Mouse (Mus musculus) olfactory bulb, adult 2 months (tissue): ENCODE measurements around the gene Onecut1.

Source experiments
- CTCF ChIP-seq: fragments of 200-500 bp; IDR thresholded peaks from 2 replicates; pipeline ENCODE4 v1.5.1; 2012; ENCODE audit warnings: low read depth, mild to moderate bottlenecking, low read length, moderate library complexity; ENCODE audit not compliant: insufficient read depth
- POLR2A ChIP-seq: fragments of 200-500 bp; IDR thresholded peaks from 2 replicates; pipeline ENCODE4 v1.6.1; 2012; ENCODE audit warnings: mild to moderate bottlenecking, low read depth, low read length, moderate library complexity; ENCODE audit not compliant: insufficient read depth

DNA sequence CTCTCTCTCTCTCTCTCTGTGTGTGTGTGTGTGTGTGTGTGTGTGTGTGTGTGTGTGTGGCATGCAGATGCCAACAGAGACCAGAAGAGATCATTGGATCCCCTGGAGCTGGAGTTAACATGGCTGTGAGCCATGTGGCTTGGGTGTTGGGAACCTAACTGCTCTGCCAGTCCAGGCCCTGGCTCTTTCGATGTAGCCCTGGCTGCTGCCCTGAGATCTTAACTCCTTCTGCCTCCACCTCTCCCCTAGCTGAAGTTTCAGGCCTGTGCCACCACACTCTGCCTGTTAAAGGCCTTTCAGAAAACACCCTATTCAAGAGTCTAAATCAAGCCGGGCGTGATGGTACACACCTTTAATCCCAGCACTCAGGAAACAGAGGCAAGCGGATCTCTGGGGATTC, 49.7 kb downstream of the Onecut1 start:
- no peak for TF ChIP-seq CTCF
- no peak for TF ChIP-seq POLR2A
